Mouse (Mus musculus) liver, embryonic 16.5 days (tissue): Measurements from ENCODE around the gene Ttyh1. TPM values are rescaled to one million over a fixed set of nuclear protein-coding genes. Genes with fewer than 3 reads are reported as not detected.

Source experiments
- ATAC-seq: fragments of 200-750 bp; cut with Nextera tagmentation; 2 replicates; pipeline ENCODE4 v1.8.0; 2017; ENCODE audit warnings: low read depth, mild to moderate bottlenecking, moderate number of reproducible peaks, moderate library complexity
- H3K27ac ChIP-seq: fragments of 300-500 bp; sonication (generic); 2 replicates; pipeline ENCODE4 v1.5.1; 2014; ENCODE audit warnings: mild to moderate bottlenecking, low read length
- H3K27me3 ChIP-seq: fragments of 300-500 bp; sonication (generic); 2 replicates; pipeline ENCODE4 v1.6.1; 2014; ENCODE audit warnings: low read depth, low read length, mixed read lengths; ENCODE audit not compliant: control insufficient read depth, insufficient read depth
- H3K36me3 ChIP-seq: fragments of 300-500 bp; sonication (generic); 2 replicates; pipeline ENCODE4 v1.6.1; 2014; ENCODE audit warnings: mild to moderate bottlenecking; ENCODE audit not compliant: control insufficient read depth, insufficient read depth
- H3K4me1 ChIP-seq: fragments of 300-500 bp; sonication (generic); 2 replicates; pipeline ENCODE4 v1.6.1; 2014; ENCODE audit warnings: low read depth, low read length, mixed read lengths; ENCODE audit not compliant: control insufficient read depth
- H3K4me2 ChIP-seq: fragments of 300-500 bp; sonication (generic); 2 replicates; pipeline ENCODE4 v1.6.1; 2014; ENCODE audit warnings: low read depth, low read length, mixed read lengths
- H3K4me3 ChIP-seq: fragments of 300-500 bp; sonication (generic); 2 replicates; pipeline ENCODE4 v1.5.1; 2014; ENCODE audit warnings: low read depth, mild to moderate bottlenecking, low read length
- H3K9ac ChIP-seq: fragments of 300-500 bp; sonication (generic); 2 replicates; pipeline ENCODE4 v1.6.1; 2014; ENCODE audit warnings: low read depth, low read length
- H3K9me3 ChIP-seq: fragments of 300-500 bp; sonication (generic); replicated peaks from 2 replicates; pipeline ENCODE4 v1.6.1; 2016; ENCODE audit warnings: low read length; ENCODE audit not compliant: control insufficient read depth
- WGBS: fragments of 180-500 bp; shearing (Covaris S2); extraction: QIAGEN DNeasy Blood & Tissue Kit; methylation state at CpG from one replicate; pipeline ENCODE4 v1.1.7; 2014; ENCODE audit not compliant: insufficient replicate concordance; 5-methylcytosine and 5-hydroxymethylcytosine counted together
- polyA plus RNA-seq: library from polyadenylated mRNA; unstranded; fragments of >200 nt; fragmentation: Nextera tagmentation; extraction: Ambion mirVana; gene quantifications from 2 replicates; pipeline ENCODE4 v1.2.1, GENCODE M21; 2015

The Ttyh1 gene
- polyA plus RNA-seq, 1 experiment from 2014 or later = 0.50 TPM

DNA sequence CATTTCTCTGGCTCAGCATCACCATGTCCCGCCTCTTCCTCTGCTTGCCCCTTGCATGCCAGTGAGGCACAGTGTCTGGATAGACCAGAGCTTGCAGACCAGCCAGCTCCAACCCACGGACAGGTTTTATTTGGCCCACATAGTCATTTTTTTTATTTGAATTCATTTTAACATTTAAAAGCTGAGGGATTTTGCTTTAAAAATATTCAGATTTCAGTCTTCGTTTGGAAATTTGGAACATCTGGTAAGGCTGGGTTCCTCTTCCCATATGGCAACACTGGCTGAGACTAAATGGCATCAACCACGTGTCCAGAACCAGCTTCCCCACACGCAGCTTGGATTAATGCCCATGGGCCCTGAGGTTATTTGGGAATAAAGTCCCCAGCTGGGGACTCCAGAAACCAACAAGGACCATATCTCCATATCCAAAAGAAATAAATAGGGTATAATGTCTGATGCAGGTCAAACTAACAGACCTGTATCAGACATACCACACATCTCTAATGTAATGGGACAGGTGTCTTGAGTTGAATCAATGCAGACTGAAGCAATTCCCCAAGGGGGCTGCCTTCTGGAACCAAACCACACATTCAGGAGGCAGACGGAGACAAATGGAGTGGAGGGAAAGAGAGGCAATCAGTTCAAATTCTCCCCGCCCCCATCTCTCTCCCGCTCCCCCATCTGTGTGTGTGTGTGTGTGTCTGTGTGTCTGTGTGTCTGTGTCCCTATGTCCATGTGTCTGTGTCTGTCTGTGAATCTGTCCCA, 2.0 kb upstream of the Ttyh1 start:
- no peaks in the 10 kb centered on the region for H3K36me3 ChIP-seq
- no peak overlapping the region for H3K9ac ChIP-seq
- peaks cover 2% of the 10 kb centered on the region for H3K4me1 ChIP-seq
- H3K9me3 ChIP-seq = no peaks in the 10 kb centered on the region
- ATAC-seq = no peak
- WGBS = 42% methylated on average over 8 of the region's 8 CpGs
- H3K27me3 ChIP-seq = peaks cover 30% of the 10 kb centered on the region
- H3K27ac ChIP-seq = no peak overlapping the region
- no peak overlapping the region for H3K4me3 ChIP-seq
- no peak overlapping the region for H3K4me2 ChIP-seq

DNA sequence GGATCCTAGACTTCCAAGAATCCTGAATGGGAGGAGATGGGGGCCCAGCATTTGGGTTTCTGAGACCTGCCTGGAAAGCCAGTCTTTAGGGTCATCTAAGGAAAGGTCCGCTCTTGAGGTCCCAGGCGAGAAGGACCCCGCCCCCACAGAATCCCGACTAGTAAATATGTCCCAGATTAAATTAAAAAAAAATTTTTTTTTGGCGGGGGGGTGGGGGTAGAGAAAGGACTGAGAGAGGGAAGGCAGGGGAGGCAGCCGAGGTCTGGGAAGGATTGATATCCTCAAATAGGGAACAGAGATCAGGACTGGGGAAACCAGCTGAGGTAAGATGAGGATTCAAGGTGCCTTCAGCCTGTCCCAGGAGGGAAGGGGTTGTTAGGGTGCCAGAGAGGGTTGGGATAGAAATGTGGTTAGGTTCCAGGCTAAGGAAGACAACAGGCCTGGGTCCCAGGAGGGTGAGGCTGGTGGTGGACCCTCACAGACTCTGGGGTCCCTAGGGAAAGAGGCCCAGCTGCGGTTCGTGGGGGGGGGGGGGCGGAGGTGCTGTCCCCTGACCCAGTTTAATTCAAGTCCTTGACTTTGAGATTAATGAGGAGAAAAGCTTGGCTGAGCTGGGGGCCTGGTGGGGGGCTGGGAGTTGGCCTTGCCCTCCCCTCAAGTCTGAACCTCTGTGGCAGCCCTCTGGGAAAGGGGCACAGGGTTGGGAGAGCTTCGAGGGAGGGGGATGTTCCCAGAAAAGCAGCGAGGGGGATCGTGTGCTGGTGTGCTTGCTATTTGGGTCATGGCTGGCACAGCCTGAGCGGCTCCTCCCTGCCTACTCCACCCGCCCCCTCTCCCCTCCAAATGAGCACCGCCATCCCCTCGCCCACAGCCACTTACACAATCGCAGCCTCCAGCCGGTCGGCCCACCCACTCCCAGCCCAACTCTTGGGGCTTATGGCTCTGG, 1.0 kb downstream of the Ttyh1 start:
- Histone ChIP-seq H3K9ac (no peak overlapping the region), H3K27me3 (peaks cover 30% of the 10 kb centered on the region), H3K36me3 (no peaks in the 10 kb centered on the region), H3K4me3 (no peak overlapping the region), H3K9me3 (no peaks in the 10 kb centered on the region), H3K27ac (no peak overlapping the region), H3K4me1 (peaks cover 2% of the 10 kb centered on the region), H3K4me2 (no peak overlapping the region)
- no peak for ATAC-seq
- WGBS = 26% methylated on average over 19 of the region's 19 CpGs

GRCm38 (mm10) chr7:4122076-4122768, 3.0 kb downstream of the Ttyh1 start:
- Histone ChIP-seq H3K27me3 (peaks cover 30% of the 10 kb centered on the region), H3K4me3 (no peak overlapping the region), H3K9ac (no peak overlapping the region), H3K4me1 (peaks cover 2% of the 10 kb centered on the region), H3K36me3 (no peaks in the 10 kb centered on the region), H3K4me2 (no peak overlapping the region), H3K27ac (no peak overlapping the region), H3K9me3 (no peaks in the 10 kb centered on the region)
- no peak for ATAC-seq
- WGBS = 37% methylated on average over 11 of the region's 11 CpGs

DNA sequence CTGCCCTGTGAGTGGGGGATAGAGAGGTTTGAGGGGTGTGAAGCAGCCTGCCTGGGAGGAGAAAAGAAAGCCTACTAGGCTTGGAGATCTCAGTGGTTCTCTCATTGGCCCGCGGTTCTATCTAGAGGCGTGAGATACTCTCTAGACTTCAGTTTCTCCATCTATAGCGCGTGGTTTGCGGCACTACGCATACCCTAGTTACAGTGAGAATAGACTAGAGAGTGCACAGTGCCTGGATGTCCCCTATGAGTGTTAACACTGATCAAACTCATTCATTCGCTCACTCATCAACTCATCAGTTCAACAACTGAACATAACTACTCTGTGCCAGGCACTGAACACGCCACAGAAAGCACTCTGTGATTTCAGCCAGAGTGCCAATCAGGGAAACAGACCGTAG, 3.6 kb downstream of the Ttyh1 start:
- no peak for ATAC-seq
- no peaks in the 10 kb centered on the region for H3K9me3 ChIP-seq
- no peak overlapping the region for H3K9ac ChIP-seq
- peaks cover 2% of the 10 kb centered on the region for H3K4me1 ChIP-seq
- H3K4me3 ChIP-seq = no peak overlapping the region
- peaks cover 30% of the 10 kb centered on the region for H3K27me3 ChIP-seq
- 68% methylated on average over 10 of the region's 10 CpGs for WGBS
- no peak overlapping the region for H3K27ac ChIP-seq
- H3K36me3 ChIP-seq = no peaks in the 10 kb centered on the region
- no peak overlapping the region for H3K4me2 ChIP-seq

- Histone ChIP-seq H3K4me3 (no peak overlapping the region), H3K9ac (no peak overlapping the region), H3K4me1 (peaks cover 2% of the 10 kb centered on the region), H3K4me2 (no peak overlapping the region), H3K27ac (no peak overlapping the region), H3K27me3 (peaks cover 23% of the 10 kb centered on the region), H3K36me3 (no peaks in the 10 kb centered on the region), H3K9me3 (no peaks in the 10 kb centered on the region)
- WGBS = 75% methylated on average over 1 of the region's 1 CpGs
- ATAC-seq = no peak
Observed at GRCm38 (mm10) chr7:4123732-4124131, 4.5 kb downstream of the Ttyh1 start.

- Histone ChIP-seq H3K4me2 (no peak overlapping the region), H3K27me3 (peaks cover 19% of the 10 kb centered on the region), H3K4me1 (peaks cover 2% of the 10 kb centered on the region), H3K36me3 (no peaks in the 10 kb centered on the region), H3K4me3 (no peak overlapping the region), H3K9me3 (no peaks in the 10 kb centered on the region), H3K27ac (no peak overlapping the region), H3K9ac (no peak overlapping the region)
- 7% methylated on average over 10 of the region's 10 CpGs for WGBS
- ATAC-seq = 0 out of 2 replicates have a peak, but pooled peaks have one; percentile 19
Observed at GRCm38 (mm10) chr7:4124315-4124759, 5.1 kb downstream of the Ttyh1 start.

GRCm38 (mm10) chr7:4124856-4125255, 5.6 kb downstream of the Ttyh1 start:
- Histone ChIP-seq H3K4me1 (no peaks in the 10 kb centered on the region), H3K27me3 (peaks cover 14% of the 10 kb centered on the region), H3K9me3 (no peaks in the 10 kb centered on the region), H3K4me3 (no peak overlapping the region), H3K9ac (no peak overlapping the region), H3K27ac (no peak overlapping the region), H3K36me3 (no peaks in the 10 kb centered on the region), H3K4me2 (no peak overlapping the region)
- no peak for ATAC-seq
- WGBS = 20% methylated on average over 5 of the region's 5 CpGs

- no peak for ATAC-seq
- H3K4me3 ChIP-seq = no peak overlapping the region
Observed at GRCm38 (mm10) chr7:4125306-4125705, 6.1 kb downstream of the Ttyh1 start.

More at GRCm38 (mm10) chr7:4125306-4125705, 6.1 kb downstream of the Ttyh1 start:
- Histone ChIP-seq H3K27ac (no peak overlapping the region), H3K9ac (no peak overlapping the region), H3K4me1 (no peaks in the 10 kb centered on the region), H3K9me3 (no peaks in the 10 kb centered on the region), H3K36me3 (no peaks in the 10 kb centered on the region), H3K4me2 (no peak overlapping the region), H3K27me3 (peaks cover 9% of the 10 kb centered on the region)
- WGBS = 20% methylated on average over 9 of the region's 9 CpGs
